Mouse (Mus musculus): ENCODE data around the gene Lmln. TPM values are rescaled to one million over a fixed set of nuclear protein-coding genes. Genes with fewer than 3 reads are reported as not detected.
"Not testable (repeated sequence)": the region's sequence is repeated elsewhere in the genome, so short reads cannot be mapped to it uniquely, and the experiment has no call there.

The Lmln gene
- polyA plus RNA-seq, 1 experiment from 2014 or later, result 3.5 TPM

GRCm38 (mm10) chr16:33058656-33059055, 3.7 kb upstream of the Lmln start:
- not testable (repeated sequence) for H3K9me3 ChIP-seq; ATAC-seq (ENCODE audit: extremely low read depth, insufficient number of reproducible peaks, low FRiP score, low TSS enrichment); H3K27ac ChIP-seq (replicated peaks); H3K27me3 ChIP-seq (replicated peaks)
- Histone ChIP-seq H3K9ac (peak overlapping the region; percentile 70; the same call in 1 of the 2 replicates), H3K4me3 (0 out of 2 replicates have a peak overlapping the region, but pooled peaks have one; percentile 96), H3K4me1 (peaks cover 52% of the 10 kb centered on the region), H3K36me3 (peaks cover 34% of the 10 kb centered on the region), H3K4me2 (peak overlapping the region; percentile 86; the same call in 1 of the 2 replicates)
- WGBS, result 85% methylated on average over 9 of the region's 9 CpGs

GRCm38 (mm10) chr16:33059471-33059870, 2.9 kb upstream of the Lmln start:
- no peak overlapping the region for H3K27ac ChIP-seq (replicated peaks)
- ATAC-seq (ENCODE audit: extremely low read depth, insufficient number of reproducible peaks, low FRiP score, low TSS enrichment), result no peak
- peaks cover 57% of the 10 kb centered on the region for H3K4me1 ChIP-seq
- H3K9me3 ChIP-seq, result no peaks in the 10 kb centered on the region
- H3K36me3 ChIP-seq, result peaks cover 34% of the 10 kb centered on the region
- no peaks in the 10 kb centered on the region for H3K27me3 ChIP-seq (replicated peaks)
- 92% methylated on average over 1 of the region's 1 CpGs for WGBS
- H3K4me2 ChIP-seq, result no peak overlapping the region
- H3K9ac ChIP-seq, result 0 out of 2 replicates have a peak overlapping the region, but pooled peaks have one; percentile 70
- H3K4me3 ChIP-seq, result no peak overlapping the region

- Histone ChIP-seq H3K4me3 (no peak overlapping the region), H3K9ac (no peak overlapping the region), H3K36me3 (peaks cover 34% of the 10 kb centered on the region), H3K9me3 (no peaks in the 10 kb centered on the region), H3K27me3 (replicated peaks) (no peaks in the 10 kb centered on the region), H3K4me1 (peaks cover 53% of the 10 kb centered on the region), H3K4me2 (no peak overlapping the region), H3K27ac (replicated peaks) (no peak overlapping the region)
- 74% methylated on average over 2 of the region's 2 CpGs for WGBS
- ATAC-seq (ENCODE audit: extremely low read depth, insufficient number of reproducible peaks, low FRiP score, low TSS enrichment), result no peak
These were observed 1.4 kb upstream of the Lmln start for GRCm38 (mm10) chr16:33060926-33061325.

- peak overlapping the region; percentile 85 for H3K4me3 ChIP-seq
- peak overlapping the region; percentile 85 for H3K9ac ChIP-seq
- H3K4me2 ChIP-seq, result peak overlapping the region; percentile 92
- 48% methylated on average over 11 of the region's 11 CpGs for WGBS
- H3K9me3 ChIP-seq, result no peaks in the 10 kb centered on the region
- H3K4me1 ChIP-seq, result peaks cover 53% of the 10 kb centered on the region
- no peaks in the 10 kb centered on the region for H3K27me3 ChIP-seq (replicated peaks)
- peak overlapping the region; percentile 90 for H3K27ac ChIP-seq (replicated peaks)
- H3K36me3 ChIP-seq, result peaks cover 36% of the 10 kb centered on the region
- ATAC-seq (ENCODE audit: extremely low read depth, insufficient number of reproducible peaks, low FRiP score, low TSS enrichment), result no peak
These were observed 921 bp upstream of the Lmln start for GRCm38 (mm10) chr16:33061400-33061799.

- no peaks in the 10 kb centered on the region for H3K9me3 ChIP-seq
- under 1% methylated on average over 35 of the region's 35 CpGs for WGBS
- peaks cover 47% of the 10 kb centered on the region for H3K4me1 ChIP-seq
- H3K4me3 ChIP-seq, result peak overlapping the region; percentile 85
- peak overlapping the region; percentile 90 for H3K27ac ChIP-seq (replicated peaks)
- peaks cover 44% of the 10 kb centered on the region for H3K36me3 ChIP-seq
- H3K9ac ChIP-seq, result peak overlapping the region; percentile 85
- no peaks in the 10 kb centered on the region for H3K27me3 ChIP-seq (replicated peaks)
- ATAC-seq (ENCODE audit: extremely low read depth, insufficient number of reproducible peaks, low FRiP score, low TSS enrichment), result peak; percentile 64
- H3K4me2 ChIP-seq, result peak overlapping the region; percentile 92
These were observed 386 bp downstream of the Lmln start for GRCm38 (mm10) chr16:33062682-33063131.

GRCm38 (mm10) chr16:33063267-33063666, 946 bp downstream of the Lmln start:
- H3K4me3 ChIP-seq, result peak overlapping the region; percentile 85
- WGBS, result 11% methylated on average over 7 of the region's 7 CpGs
- peak overlapping the region; percentile 90 for H3K27ac ChIP-seq (replicated peaks)
- H3K9me3 ChIP-seq, result no peaks in the 10 kb centered on the region
- H3K4me1 ChIP-seq, result peaks cover 42% of the 10 kb centered on the region
- H3K27me3 ChIP-seq (replicated peaks), result no peaks in the 10 kb centered on the region
- peak overlapping the region; percentile 85 for H3K9ac ChIP-seq
- no peak for ATAC-seq (ENCODE audit: extremely low read depth, insufficient number of reproducible peaks, low FRiP score, low TSS enrichment)
- peaks cover 44% of the 10 kb centered on the region for H3K36me3 ChIP-seq
- H3K4me2 ChIP-seq, result peak overlapping the region; percentile 92

DNA sequence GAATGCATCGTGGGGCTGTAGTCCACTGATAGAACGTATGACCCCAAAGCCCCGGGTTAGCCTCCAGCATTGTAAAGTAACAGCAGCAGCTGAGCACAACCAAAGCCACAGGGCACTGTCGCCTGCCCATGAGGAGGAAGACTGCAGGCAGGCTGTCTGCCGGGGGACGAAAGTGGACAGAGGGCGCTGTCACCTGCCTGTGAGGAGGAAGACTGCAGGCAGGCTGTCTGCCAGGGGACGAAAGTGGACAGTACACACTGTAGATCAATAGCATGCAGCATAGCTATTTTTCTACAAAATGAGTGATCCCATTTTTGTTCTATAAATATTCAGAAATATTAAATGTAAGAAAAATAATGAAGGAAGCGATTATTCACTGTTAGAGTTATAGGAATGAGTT, 2.3 kb downstream of the Lmln start:
- no peak overlapping the region for H3K27ac ChIP-seq (replicated peaks)
- H3K9ac ChIP-seq, result no peak overlapping the region
- 72% methylated on average over 9 of the region's 9 CpGs for whole genome bisulfite sequencing
- H3K4me3 ChIP-seq, result no peak overlapping the region
- no peak overlapping the region for H3K4me2 ChIP-seq
- ATAC-seq (ENCODE audit: extremely low read depth, insufficient number of reproducible peaks, low FRiP score, low TSS enrichment), result no peak
- H3K4me1 ChIP-seq, result peaks cover 30% of the 10 kb centered on the region
- H3K36me3 ChIP-seq, result peaks cover 39% of the 10 kb centered on the region
- no peaks in the 10 kb centered on the region for H3K27me3 ChIP-seq (replicated peaks)
- no peaks in the 10 kb centered on the region for H3K9me3 ChIP-seq

GRCm38 (mm10) chr16:33070928-33071327, 8.6 kb downstream of the Lmln start:
- no peak overlapping the region for H3K4me3 ChIP-seq
- H3K9ac ChIP-seq, result no peak overlapping the region
- H3K27ac ChIP-seq (replicated peaks), result no peak overlapping the region
- H3K36me3 ChIP-seq, result peaks cover 58% of the 10 kb centered on the region
- H3K27me3 ChIP-seq (replicated peaks), result no peaks in the 10 kb centered on the region
- no peaks in the 10 kb centered on the region for H3K9me3 ChIP-seq
- H3K4me1 ChIP-seq, result no peaks in the 10 kb centered on the region
- no peak for ATAC-seq (ENCODE audit: extremely low read depth, insufficient number of reproducible peaks, low FRiP score, low TSS enrichment)
- H3K4me2 ChIP-seq, result no peak overlapping the region

GRCm38 (mm10) chr16:33072871-33073557, 10.7 kb downstream of the Lmln start:
- H3K27ac ChIP-seq (replicated peaks), result no peak overlapping the region
- H3K4me1 ChIP-seq, result no peaks in the 10 kb centered on the region
- no peak overlapping the region for H3K4me2 ChIP-seq
- H3K27me3 ChIP-seq (replicated peaks), result no peaks in the 10 kb centered on the region
- WGBS, result 81% methylated on average over 6 of the region's 6 CpGs
- no peak for ATAC-seq (ENCODE audit: extremely low read depth, insufficient number of reproducible peaks, low FRiP score, low TSS enrichment)
- no peaks in the 10 kb centered on the region for H3K9me3 ChIP-seq
- no peak overlapping the region for H3K4me3 ChIP-seq
- H3K36me3 ChIP-seq, result peaks cover 55% of the 10 kb centered on the region
- H3K9ac ChIP-seq, result no peak overlapping the region

DNA sequence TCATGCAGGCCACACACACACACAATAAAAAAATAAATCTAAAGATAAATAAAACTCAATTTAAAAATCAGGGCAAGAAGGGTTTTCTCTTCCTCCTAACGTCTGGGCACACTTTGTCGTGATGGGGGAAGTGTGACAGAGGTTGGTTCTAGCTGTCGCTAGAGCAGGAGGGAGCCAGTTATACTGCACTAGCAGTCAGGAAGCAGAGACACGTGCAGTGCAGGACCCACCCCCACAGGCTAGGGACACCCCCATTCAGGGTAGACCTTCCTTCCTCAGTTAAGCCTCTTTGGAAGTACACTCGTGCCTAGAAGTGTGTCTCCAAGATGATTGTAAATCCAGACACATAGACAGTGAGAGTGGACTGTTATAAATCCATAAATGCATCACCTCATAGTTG, 12.6 kb downstream of the Lmln start:
- H3K4me2 ChIP-seq, result no peak overlapping the region

GRCm38 (mm10) chr16:33076078-33076477, 13.8 kb downstream of the Lmln start:
- Histone ChIP-seq H3K4me2 (no peak overlapping the region), H3K27me3 (replicated peaks) (no peaks in the 10 kb centered on the region), H3K4me1 (no peaks in the 10 kb centered on the region), H3K27ac (replicated peaks) (no peak overlapping the region), H3K4me3 (no peak overlapping the region), H3K36me3 (peaks cover 35% of the 10 kb centered on the region), H3K9me3 (no peaks in the 10 kb centered on the region), H3K9ac (no peak overlapping the region)
- 71% methylated on average over 6 of the region's 6 CpGs for WGBS
- no peak for ATAC-seq (ENCODE audit: extremely low read depth, insufficient number of reproducible peaks, low FRiP score, low TSS enrichment)

More for the DNA sequence above, 12.6 kb downstream of the Lmln start:
- H3K27me3 ChIP-seq (replicated peaks), result no peaks in the 10 kb centered on the region
- no peak overlapping the region for H3K9ac ChIP-seq
- WGBS, result 73% methylated on average over 5 of the region's 5 CpGs
- no peaks in the 10 kb centered on the region for H3K4me1 ChIP-seq
- peaks cover 41% of the 10 kb centered on the region for H3K36me3 ChIP-seq
- no peak overlapping the region for H3K4me3 ChIP-seq
- no peak for ATAC-seq (ENCODE audit: extremely low read depth, insufficient number of reproducible peaks, low FRiP score, low TSS enrichment)
- H3K9me3 ChIP-seq, result no peaks in the 10 kb centered on the region
- H3K27ac ChIP-seq (replicated peaks), result no peak overlapping the region

DNA sequence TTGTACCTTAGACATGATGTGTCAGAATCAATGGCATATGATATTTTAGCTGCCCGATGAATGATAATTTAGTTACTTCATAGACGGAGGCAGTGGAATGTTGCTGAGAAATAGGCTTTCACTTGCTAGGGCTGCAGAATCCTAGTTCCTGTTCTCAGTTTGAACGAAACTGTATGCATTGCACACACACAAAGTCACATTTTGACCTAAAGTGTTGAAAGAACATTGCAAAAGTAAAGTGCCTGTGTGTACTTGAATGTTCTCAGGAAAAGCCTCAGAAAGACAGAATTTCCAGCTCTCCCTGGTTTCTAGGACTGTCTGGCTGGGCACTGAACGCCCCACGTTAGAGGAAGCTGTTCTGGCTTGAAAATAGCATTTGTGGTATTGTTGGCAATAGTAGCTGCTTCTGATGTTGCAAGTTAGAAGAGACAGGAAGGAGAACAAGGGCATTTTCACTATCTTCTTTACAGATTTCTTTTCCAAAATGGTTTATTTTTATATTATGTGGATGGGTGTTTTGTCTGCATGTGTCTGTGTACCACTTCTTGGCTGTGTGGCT, 14.8 kb downstream of the Lmln start:
- Histone ChIP-seq H3K27ac (replicated peaks) (no peak overlapping the region), H3K9me3 (no peaks in the 10 kb centered on the region), H3K36me3 (peaks cover 39% of the 10 kb centered on the region), H3K4me2 (no peak overlapping the region), H3K4me3 (no peak overlapping the region), H3K4me1 (no peaks in the 10 kb centered on the region), H3K9ac (no peak overlapping the region), H3K27me3 (replicated peaks) (no peaks in the 10 kb centered on the region)
- ATAC-seq (ENCODE audit: extremely low read depth, insufficient number of reproducible peaks, low FRiP score, low TSS enrichment), result no peak
- 83% methylated on average over 5 of the region's 5 CpGs for WGBS
